Mouse (Mus musculus) T-helper 17 cell (primary cell): Measurements from ENCODE around the gene S100a1.

Source experiments
- in situ Hi-C, 2 experiments: fragments of 300-600 bp; cut with MboI, MseI; formaldehyde crosslinking; loops; 1 replicate in 1 of 2; 2 replicates in 1 of 2; pipeline ENCODE4 v1.15.1; 2025; ENCODE audit warnings: high pct_unique_total_duplicates in 2 of 2

S100a1 gene

GRCm38 (mm10) chr3:90513796-90514590 is at the start of gene S100a1, which contains the start of gene S100a13:
Gene S100a1 (minus strand): TSS chr3:90514392.
Gene S100a13 (plus strand): TSS chr3:90514435.
- in situ Hi-C loops: no loop called here

- in situ Hi-C loops: no loop called here
Observed at GRCm38 (mm10) chr3:90560008-90560628, 45.9 kb upstream of the S100a1 start, which contains the start of gene S100a3. Gene S100a3 (plus strand): TSS chr3:90560578.

- in situ Hi-C loops: no loop called here
Observed at GRCm38 (mm10) chr3:90555954-90556353, 41.8 kb upstream of the S100a1 start.

GRCm38 (mm10) chr3:90552231-90552630 is 38.0 kb upstream of the S100a1 start:
- in situ Hi-C loops: no loop called here

- in situ Hi-C loops: no loop called here
Observed at GRCm38 (mm10) chr3:90550421-90550790, 36.2 kb upstream of the S100a1 start.

GRCm38 (mm10) chr3:90549676-90550420 is 35.7 kb upstream of the S100a1 start:
- in situ Hi-C loops: no loop called here

- in situ Hi-C loops: no loop called here
Observed at GRCm38 (mm10) chr3:90540904-90541303, 26.7 kb upstream of the S100a1 start.

GRCm38 (mm10) chr3:90537905-90538296 is 23.7 kb upstream of the S100a1 start:
- in situ Hi-C loops: no loop called here

- in situ Hi-C loops: no loop called here
Observed at GRCm38 (mm10) chr3:90537141-90537904, 23.1 kb upstream of the S100a1 start, which contains the start of gene S100a16. Gene S100a16 (plus strand): TSS chr3:90537254.

- in situ Hi-C loops: no loop called here
Observed at GRCm38 (mm10) chr3:90535446-90535845, 21.3 kb upstream of the S100a1 start.

- in situ Hi-C loops: no loop called here
Observed at GRCm38 (mm10) chr3:90531713-90532112, 17.5 kb upstream of the S100a1 start.

GRCm38 (mm10) chr3:90527291-90527873 is 13.2 kb upstream of the S100a1 start:
- in situ Hi-C loops: loop anchor here (5.0 kb wide), 2 partner anchors 40 to 45 kb away; no protein-coding TSS in a partner anchor

GRCm38 (mm10) chr3:90526580-90526979 is 12.4 kb upstream of the S100a1 start, which contains the start of gene S100a14:
Gene S100a14 (plus strand): TSS chr3:90526856.
- in situ Hi-C loops: loop anchor here (5.0 kb wide), 2 partner anchors 41 to 46 kb away; no protein-coding TSS in a partner anchor

- in situ Hi-C loops: loop anchor here (5.0 kb wide), 2 partner anchors 41 to 46 kb away; no protein-coding TSS in a partner anchor
Observed at GRCm38 (mm10) chr3:90526076-90526475, 11.9 kb upstream of the S100a1 start.

GRCm38 (mm10) chr3:90525421-90525820 is 11.2 kb upstream of the S100a1 start:
- in situ Hi-C loops: loop anchor here (5.0 kb wide), 2 partner anchors 42 to 47 kb away; no protein-coding TSS in a partner anchor

GRCm38 (mm10) chr3:90517711-90518110 is 3.5 kb upstream of the S100a1 start:
- in situ Hi-C loops: loop anchor here (5.0 kb wide), 1 partner anchor 95 kb away; the partner anchor contains the start of gene S100a6 (in 2 of the 2)

- in situ Hi-C loops: loop anchor here (5.0 kb wide), 1 partner anchor 97 kb away; the partner anchor contains the start of gene S100a6 (in 2 of the 2)
Observed at GRCm38 (mm10) chr3:90515789-90516188, 1.6 kb upstream of the S100a1 start.

GRCm38 (mm10) chr3:90515242-90515641 is 1.1 kb upstream of the S100a1 start:
- in situ Hi-C loops: loop anchor here (5.0 kb wide), 1 partner anchor 97 kb away; the partner anchor contains the start of gene S100a6 (in 2 of the 2)

- in situ Hi-C loops: loop anchor here (5.0 kb wide), 1 partner anchor 98 kb away; the partner anchor contains the start of gene S100a6 (in 2 of the 2)
Observed at GRCm38 (mm10) chr3:90514691-90515090, 499 bp upstream of the S100a1 start.
